Mouse (Mus musculus): ENCODE results near the gene Kif1c. TPM values are rescaled to one million over a fixed set of nuclear protein-coding genes. Genes with fewer than 3 reads are reported as not detected.

Kif1c gene
- polyA plus RNA-seq, 1 experiment from 2014 or later: 1.9 TPM

DNA sequence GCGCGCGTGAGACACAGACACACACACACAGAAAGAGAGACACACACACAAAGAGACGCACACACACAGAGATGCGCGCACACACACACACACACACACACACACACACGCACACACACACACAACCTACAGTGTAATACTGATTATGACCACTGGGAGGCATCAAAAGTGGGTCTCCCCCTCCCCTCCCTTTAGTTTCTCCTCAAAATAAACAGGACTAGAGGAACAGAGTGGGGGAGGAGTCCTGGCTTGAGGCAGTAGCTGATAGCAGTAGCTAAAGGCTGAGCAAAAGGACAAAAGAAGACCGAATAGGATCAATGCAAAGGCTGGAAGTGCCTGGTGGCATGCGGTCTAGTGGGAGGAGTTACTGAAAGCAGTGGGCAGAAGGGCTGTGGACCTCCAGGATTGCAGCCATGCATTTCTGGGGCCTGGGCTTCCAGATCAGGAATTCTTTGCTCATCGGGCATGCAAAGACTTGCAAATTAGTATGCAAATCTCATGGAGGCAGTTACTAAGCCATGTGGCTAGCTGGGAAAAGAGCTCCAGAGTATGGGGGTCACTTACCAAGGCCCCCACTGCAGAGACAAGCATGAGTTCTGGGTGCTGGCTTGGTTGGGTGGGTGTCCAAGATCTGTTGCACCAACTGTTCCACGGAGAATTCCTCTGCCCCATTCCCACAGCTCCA lies 18.3 kb upstream of the Kif1c start:
- H3K9me3 ChIP-seq: no peaks in the 10 kb centered on the region
- ATAC-seq (replicated peaks): peak; percentile 66
- H3K27ac ChIP-seq: peak overlapping the region; percentile 51
- H3K4me3 ChIP-seq: no peak overlapping the region
- H3K36me3 ChIP-seq (replicated peaks): peaks cover 29% of the 10 kb centered on the region
- H3K4me2 ChIP-seq: no peak overlapping the region
- peaks cover 21% of the 10 kb centered on the region for H3K4me1 ChIP-seq
- 14% methylated on average over 11 of the region's 11 CpGs for WGBS
- H3K27me3 ChIP-seq (replicated peaks): no peaks in the 10 kb centered on the region
- no peak overlapping the region for H3K9ac ChIP-seq

DNA sequence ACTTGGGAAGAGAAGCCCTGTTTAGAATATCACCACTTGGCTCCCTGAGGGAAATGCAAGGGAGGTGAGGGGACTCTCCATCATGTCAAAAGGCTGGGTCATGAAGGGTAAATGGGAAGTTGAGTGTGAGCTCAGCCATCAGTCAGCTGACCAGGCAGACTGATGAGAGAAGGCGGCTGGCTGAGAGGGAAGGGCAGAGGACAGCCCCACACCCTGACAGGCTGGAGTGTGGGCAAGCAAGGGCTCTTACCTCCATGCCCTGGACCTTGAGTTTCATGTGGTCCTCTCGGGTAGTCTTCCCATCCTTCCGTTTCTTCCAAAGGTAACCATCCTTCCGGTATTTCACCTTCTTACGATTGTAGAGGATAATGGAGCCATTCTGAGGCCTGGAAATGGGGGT lies 16.7 kb upstream of the Kif1c start:
- H3K27me3 ChIP-seq (replicated peaks): no peaks in the 10 kb centered on the region
- H3K27ac ChIP-seq: no peak overlapping the region
- 92% methylated on average over 5 of the region's 5 CpGs for WGBS
- no peak for ATAC-seq (replicated peaks)
- no peak overlapping the region for H3K4me2 ChIP-seq
- H3K9me3 ChIP-seq: no peaks in the 10 kb centered on the region
- no peak overlapping the region for H3K9ac ChIP-seq
- no peak overlapping the region for H3K4me3 ChIP-seq
- H3K36me3 ChIP-seq (replicated peaks): peaks cover 25% of the 10 kb centered on the region
- H3K4me1 ChIP-seq: peaks cover 29% of the 10 kb centered on the region

DNA sequence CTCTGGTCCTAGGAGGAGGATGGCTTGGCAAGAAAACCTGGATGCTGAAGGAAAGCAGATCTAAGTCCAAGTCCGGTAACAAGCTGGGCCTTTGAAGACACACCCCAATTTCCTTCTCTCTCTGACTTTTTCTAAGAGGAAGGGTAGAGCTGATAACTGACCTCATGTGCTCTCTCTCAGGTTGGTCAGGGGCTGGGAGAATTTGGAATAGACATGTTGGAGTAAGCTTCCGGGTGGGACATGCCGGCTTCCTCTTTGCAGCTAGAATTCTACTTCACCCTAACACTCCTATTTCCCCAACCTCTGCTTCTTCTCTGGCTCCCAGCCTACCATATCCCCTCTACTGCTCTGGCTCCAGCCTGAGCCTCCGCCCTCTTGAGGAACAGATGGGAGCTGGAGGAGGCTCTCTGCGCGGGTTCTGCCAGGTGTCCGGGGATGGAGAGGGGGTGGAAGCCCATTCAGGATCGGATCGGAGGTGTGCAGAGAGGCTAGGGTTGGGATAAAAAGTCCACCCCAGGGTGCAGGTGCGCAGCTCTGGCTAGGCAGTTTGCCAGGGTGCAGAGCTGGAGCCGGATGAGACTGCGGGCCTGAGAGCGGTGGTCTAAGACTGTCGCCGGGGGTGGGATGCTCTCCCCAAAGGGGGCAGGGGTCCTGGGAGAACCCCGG lies 13.3 kb upstream of the Kif1c start:
- WGBS: 5% methylated on average over 16 of the region's 16 CpGs
- H3K4me1 ChIP-seq: peaks cover 34% of the 10 kb centered on the region
- H3K36me3 ChIP-seq (replicated peaks): peaks cover 11% of the 10 kb centered on the region
- peak overlapping the region; percentile 87 for H3K4me2 ChIP-seq
- no peaks in the 10 kb centered on the region for H3K27me3 ChIP-seq (replicated peaks)
- H3K9ac ChIP-seq: peak overlapping the region; percentile 86
- peak overlapping the region; percentile 86 for H3K27ac ChIP-seq
- H3K9me3 ChIP-seq: no peaks in the 10 kb centered on the region
- peak; percentile 62 for ATAC-seq (replicated peaks)
- peak overlapping the region; percentile 84 for H3K4me3 ChIP-seq

GRCm38 (mm10) chr11:70687601-70688199 lies 12.6 kb upstream of the Kif1c start, which contains the start of gene Camta2:
Gene Camta2, minus strand, starts transcription at chr11:70688105.
- ATAC-seq (replicated peaks): peak; percentile 84
- peak within 1 kb of the TSS; percentile 84 for H3K4me3 ChIP-seq
- H3K4me1 ChIP-seq: peaks cover 28% of the 10 kb centered on the region
- peaks cover 11% of the 10 kb centered on the region for H3K36me3 ChIP-seq (replicated peaks)
- peak within 1 kb of the TSS; percentile 87 for H3K4me2 ChIP-seq
- under 1% methylated on average over 53 of the region's 55 CpGs for WGBS
- peak within 1 kb of the TSS; percentile 86 for H3K27ac ChIP-seq
- H3K27me3 ChIP-seq (replicated peaks): no peaks in the 10 kb centered on the region
- peak within 1 kb of the TSS; percentile 86 for H3K9ac ChIP-seq
- no peaks in the 10 kb centered on the region for H3K9me3 ChIP-seq

DNA sequence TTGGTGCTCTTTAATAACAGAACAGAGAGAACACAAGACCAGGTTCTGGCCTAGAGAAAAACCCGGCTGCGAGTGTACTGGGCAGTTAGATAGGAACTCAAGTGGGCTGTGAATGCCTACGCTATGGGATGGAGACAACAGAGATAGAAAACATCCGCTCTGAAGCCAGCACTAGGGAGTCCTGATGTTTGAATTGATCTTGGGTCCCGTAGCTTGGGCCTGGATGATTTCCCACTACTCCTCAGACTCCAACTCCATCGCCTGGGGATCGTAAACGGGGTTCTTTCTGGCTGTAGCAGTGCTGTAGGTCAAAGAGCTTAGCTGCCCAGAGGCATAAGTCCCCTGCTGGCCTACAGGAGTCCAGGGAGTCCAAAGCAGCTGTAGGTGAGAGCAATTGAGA lies 12.0 kb upstream of the Kif1c start:
- H3K9me3 ChIP-seq: no peaks in the 10 kb centered on the region
- peaks cover 28% of the 10 kb centered on the region for H3K4me1 ChIP-seq
- ATAC-seq (replicated peaks): no peak
- H3K4me2 ChIP-seq: peak overlapping the region; percentile 87
- H3K9ac ChIP-seq: peak overlapping the region; percentile 86
- no peaks in the 10 kb centered on the region for H3K27me3 ChIP-seq (replicated peaks)
- whole genome bisulfite sequencing: 10% methylated on average over 8 of the region's 8 CpGs
- peak overlapping the region; percentile 86 for H3K27ac ChIP-seq
- peaks cover 11% of the 10 kb centered on the region for H3K36me3 ChIP-seq (replicated peaks)
- peak overlapping the region; percentile 84 for H3K4me3 ChIP-seq

GRCm38 (mm10) chr11:70689578-70689977 lies 10.8 kb upstream of the Kif1c start:
- no peak overlapping the region for H3K4me2 ChIP-seq
- ATAC-seq (replicated peaks): no peak
- no peaks in the 10 kb centered on the region for H3K9me3 ChIP-seq
- no peak overlapping the region for H3K9ac ChIP-seq
- no peaks in the 10 kb centered on the region for H3K27me3 ChIP-seq (replicated peaks)
- H3K4me3 ChIP-seq: no peak overlapping the region
- 47% methylated on average over 4 of the region's 4 CpGs for WGBS
- H3K36me3 ChIP-seq (replicated peaks): peaks cover 7% of the 10 kb centered on the region; the same call in 1 of the 2 replicates
- no peak overlapping the region for H3K27ac ChIP-seq
- H3K4me1 ChIP-seq: peaks cover 28% of the 10 kb centered on the region

- no peak for ATAC-seq (replicated peaks)
- WGBS: 81% methylated on average over 3 of the region's 3 CpGs
- Histone ChIP-seq H3K4me1 (peaks cover 8% of the 10 kb centered on the region), H3K27me3 (replicated peaks) (no peaks in the 10 kb centered on the region), H3K27ac (no peak overlapping the region), H3K4me3 (no peak overlapping the region), H3K9me3 (no peaks in the 10 kb centered on the region), H3K36me3 (replicated peaks) (no peaks in the 10 kb centered on the region), H3K9ac (no peak overlapping the region), H3K4me2 (no peak overlapping the region)
Measured at GRCm38 (mm10) chr11:70693504-70693903, 6.8 kb upstream of the Kif1c start.

DNA sequence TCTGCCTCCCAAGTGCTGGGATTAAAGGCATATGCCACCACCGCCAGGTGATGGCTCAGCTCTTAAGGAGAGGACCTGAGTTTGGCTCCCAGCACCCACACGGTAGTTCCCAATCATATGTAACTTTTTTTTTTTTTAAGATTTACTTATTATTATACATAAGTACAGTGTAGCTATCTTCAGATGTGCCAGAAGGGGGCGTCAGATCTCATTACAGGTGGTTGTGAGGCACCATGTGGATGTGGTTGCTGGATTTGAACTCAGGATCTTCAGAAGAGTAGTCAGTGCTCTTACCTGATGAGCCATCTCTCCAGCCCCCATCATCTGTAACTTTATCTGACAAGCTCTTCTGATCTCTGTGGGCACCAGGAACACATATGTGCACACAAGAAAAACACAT lies 3.0 kb upstream of the Kif1c start:
- Histone ChIP-seq H3K27me3 (replicated peaks) (no peaks in the 10 kb centered on the region), H3K9me3 (no peaks in the 10 kb centered on the region), H3K9ac (no peak overlapping the region), H3K36me3 (replicated peaks) (no peaks in the 10 kb centered on the region), H3K4me1 (peaks cover 20% of the 10 kb centered on the region), H3K4me3 (no peak overlapping the region), H3K27ac (no peak overlapping the region), H3K4me2 (no peak overlapping the region)
- no peak for ATAC-seq (replicated peaks)
- 71% methylated on average over 3 of the region's 3 CpGs for WGBS

- 0 out of 2 replicates have a peak overlapping the region, but pooled peaks have one; percentile 90 for H3K4me2 ChIP-seq
- no peaks in the 10 kb centered on the region for H3K9me3 ChIP-seq
- H3K4me3 ChIP-seq: no peak overlapping the region
- H3K4me1 ChIP-seq: peaks cover 24% of the 10 kb centered on the region
- no peak overlapping the region for H3K27ac ChIP-seq
- no peak overlapping the region for H3K9ac ChIP-seq
- H3K36me3 ChIP-seq (replicated peaks): no peaks in the 10 kb centered on the region
- ATAC-seq (replicated peaks): no peak
- H3K27me3 ChIP-seq (replicated peaks): no peaks in the 10 kb centered on the region
- WGBS: 75% methylated on average over 2 of the region's 2 CpGs
Measured at GRCm38 (mm10) chr11:70699051-70699450, 1.3 kb upstream of the Kif1c start.

DNA sequence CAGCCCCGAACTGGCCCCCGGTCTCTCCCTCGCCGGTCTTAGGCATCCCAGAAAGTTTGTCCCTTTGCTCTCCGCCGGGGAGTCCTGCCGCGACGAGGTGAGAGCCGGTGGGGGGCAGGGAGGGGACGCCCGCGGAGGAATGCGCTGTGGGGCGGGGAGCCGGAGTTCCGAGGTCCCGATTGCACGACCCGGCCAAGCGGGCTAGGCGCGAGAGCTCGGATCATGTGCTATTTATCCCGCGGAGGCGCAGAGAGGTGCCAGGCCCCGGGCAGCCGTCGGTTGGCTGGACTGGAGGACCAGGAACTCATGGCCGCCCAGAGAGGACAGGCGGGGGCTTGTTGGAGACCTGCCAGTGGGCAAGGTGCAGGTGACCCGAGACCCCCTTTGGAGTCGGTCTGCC lies 265 bp downstream of the Kif1c start:
- under 1% methylated on average over 34 of the region's 34 CpGs for WGBS
- peak overlapping the region; percentile 92 for H3K27ac ChIP-seq

DNA sequence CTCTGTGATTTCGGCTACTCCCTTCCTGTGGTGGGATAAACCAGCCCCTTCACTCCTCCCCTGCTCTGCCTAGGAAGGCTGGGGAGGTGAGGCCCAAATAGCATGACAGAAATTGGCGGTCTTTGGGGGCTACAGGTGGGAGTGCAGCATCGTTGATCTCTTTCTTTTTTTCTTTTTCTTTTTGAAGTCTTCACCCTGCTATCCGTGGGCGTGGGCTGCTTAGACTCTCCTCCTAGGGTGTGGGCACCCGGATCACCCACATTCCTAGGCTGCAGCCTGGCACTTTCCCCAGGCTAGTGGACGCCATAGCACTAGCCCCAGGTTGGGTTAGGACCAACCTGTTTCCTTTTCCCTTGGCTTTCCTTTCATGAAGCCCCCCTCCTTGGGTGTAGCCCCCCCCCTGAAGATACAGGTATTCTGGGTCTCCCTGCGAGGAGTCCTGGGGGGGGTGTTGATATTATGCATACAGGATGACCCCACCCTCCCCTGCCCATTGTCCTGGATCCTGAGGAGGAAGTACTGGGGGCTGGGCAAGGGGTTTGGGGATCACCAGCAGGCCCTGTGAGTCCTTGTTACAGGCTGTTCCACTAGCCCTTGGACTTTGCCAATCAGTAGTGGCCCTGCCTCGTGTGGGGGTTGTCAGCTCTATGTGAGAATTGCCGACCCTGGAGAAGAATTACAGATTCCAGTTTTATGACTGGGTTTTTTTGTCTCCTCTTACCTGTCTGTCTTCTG lies 1.0 kb downstream of the Kif1c start:
- peaks cover 24% of the 10 kb centered on the region for H3K4me1 ChIP-seq
- WGBS: 11% methylated on average over 10 of the region's 10 CpGs
- peaks cover 6% of the 10 kb centered on the region; the same call in 1 of the 2 replicates for H3K36me3 ChIP-seq (replicated peaks)
- ATAC-seq (replicated peaks): no peak
- peak overlapping the region; percentile 92 for H3K9ac ChIP-seq
- no peaks in the 10 kb centered on the region for H3K27me3 ChIP-seq (replicated peaks)
- no peaks in the 10 kb centered on the region for H3K9me3 ChIP-seq
- H3K4me2 ChIP-seq: peak overlapping the region; percentile 90
- peak overlapping the region; percentile 97 for H3K4me3 ChIP-seq
- H3K27ac ChIP-seq: peak overlapping the region; percentile 92; the same call in 1 of the 2 replicates

More for the DNA sequence above, 265 bp downstream of the Kif1c start:
- peak overlapping the region; percentile 90 for H3K4me2 ChIP-seq
- no peaks in the 10 kb centered on the region for H3K27me3 ChIP-seq (replicated peaks)
- peaks cover 4% of the 10 kb centered on the region; the same call in 1 of the 2 replicates for H3K36me3 ChIP-seq (replicated peaks)
- peaks cover 24% of the 10 kb centered on the region for H3K4me1 ChIP-seq
- peak overlapping the region; percentile 92 for H3K9ac ChIP-seq
- H3K9me3 ChIP-seq: no peaks in the 10 kb centered on the region
- peak overlapping the region; percentile 97 for H3K4me3 ChIP-seq
- peak; percentile 57 for ATAC-seq (replicated peaks)

Measured in midbrain, embryonic 15.5 days (tissue).